Mouse (Mus musculus) thymus, postnatal 25 days (tissue): ENCODE results near the gene Usp7.

ENCODE experiments used
- DNase-seq: peaks from one replicate; pipeline ENCODE4 v3.0.0; 2022

The Usp7 gene

DNA sequence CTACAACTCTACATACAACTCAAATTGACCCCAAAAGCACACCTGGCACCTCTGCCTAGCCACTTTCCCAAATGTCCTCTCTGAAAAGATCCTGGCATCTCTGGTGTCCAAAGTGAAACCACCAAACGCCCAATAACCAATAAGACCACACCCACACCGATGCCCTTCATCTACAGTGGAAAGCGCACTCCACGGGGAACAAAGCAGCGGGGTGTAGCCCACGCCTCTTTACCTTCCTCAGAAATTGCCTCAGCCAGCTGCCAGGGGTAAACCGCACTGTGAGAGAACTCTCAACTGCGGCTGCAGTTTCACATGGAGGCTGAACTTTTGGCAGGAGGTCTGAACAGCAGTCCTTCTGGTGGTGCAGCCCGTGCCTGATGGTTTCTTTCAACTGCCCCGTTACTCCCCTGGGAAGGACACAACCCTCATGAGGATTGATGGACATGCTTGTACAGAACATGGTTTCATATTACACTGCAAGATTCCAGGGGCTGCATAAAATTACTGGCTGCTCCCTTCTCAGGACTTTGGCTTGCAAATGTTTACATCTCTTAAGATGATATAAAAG is 76.5 kb downstream of the Usp7 start:
- no peak for DNase-seq

DNA sequence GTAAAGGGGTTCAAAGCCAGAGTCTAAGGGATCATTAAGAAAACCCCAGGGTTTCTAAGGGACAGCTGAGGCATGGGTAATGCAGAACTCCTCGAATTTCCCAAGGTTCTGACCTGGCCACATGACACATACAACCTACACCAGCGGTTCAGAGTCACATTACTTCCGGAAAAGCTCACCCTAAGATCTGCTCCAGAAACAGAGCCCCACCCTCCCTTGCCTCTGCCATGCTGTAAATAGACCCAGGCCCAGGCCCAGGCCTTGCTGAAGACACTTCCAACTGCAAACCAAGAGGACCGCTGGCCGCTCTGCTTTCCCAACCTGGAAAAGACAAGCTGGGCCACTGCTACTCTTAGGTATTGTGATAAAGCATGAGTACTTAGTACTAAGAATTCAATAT is 77.3 kb downstream of the Usp7 start:
- no peak for DNase-seq

DNA sequence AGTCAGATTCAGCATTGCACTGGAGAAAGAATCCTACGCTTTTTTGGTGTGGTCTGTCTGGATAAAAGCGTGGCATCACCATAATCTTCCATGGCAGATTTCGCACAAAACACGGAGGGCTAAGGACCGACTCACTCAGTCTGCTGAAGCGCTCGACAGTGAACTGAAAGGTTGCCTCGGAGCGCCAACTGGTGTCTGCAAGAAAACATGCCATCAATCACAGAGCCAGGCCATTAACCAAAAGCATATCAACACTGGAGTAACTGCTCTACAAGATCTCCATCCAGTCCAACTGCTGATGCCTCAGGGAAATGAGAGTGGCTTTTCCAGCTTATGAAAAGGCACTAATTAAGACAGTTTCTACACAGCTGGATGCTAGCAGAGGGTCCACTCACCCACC is 80.1 kb downstream of the Usp7 start:
- DNase-seq: no peak

DNA sequence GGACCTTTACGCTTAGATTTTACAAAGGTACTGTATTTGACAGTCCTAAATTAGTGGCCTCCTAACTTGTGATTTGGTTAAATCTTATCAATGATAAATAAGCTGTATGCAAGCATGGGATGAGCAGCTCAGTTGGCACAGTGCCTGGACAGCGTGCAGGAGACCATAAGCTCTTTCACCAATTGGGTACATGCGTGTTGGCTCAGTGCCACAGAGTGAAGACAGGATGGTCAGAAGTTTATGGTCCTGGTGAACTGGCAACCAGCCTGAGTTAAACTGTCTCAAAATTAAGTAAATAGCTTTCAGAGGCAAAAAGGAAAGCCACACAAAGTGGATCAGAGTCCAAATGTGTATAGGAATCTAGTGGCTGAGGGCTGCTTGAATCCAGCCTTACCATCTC is 91.5 kb downstream of the Usp7 start:
- no peak for DNase-seq

DNA sequence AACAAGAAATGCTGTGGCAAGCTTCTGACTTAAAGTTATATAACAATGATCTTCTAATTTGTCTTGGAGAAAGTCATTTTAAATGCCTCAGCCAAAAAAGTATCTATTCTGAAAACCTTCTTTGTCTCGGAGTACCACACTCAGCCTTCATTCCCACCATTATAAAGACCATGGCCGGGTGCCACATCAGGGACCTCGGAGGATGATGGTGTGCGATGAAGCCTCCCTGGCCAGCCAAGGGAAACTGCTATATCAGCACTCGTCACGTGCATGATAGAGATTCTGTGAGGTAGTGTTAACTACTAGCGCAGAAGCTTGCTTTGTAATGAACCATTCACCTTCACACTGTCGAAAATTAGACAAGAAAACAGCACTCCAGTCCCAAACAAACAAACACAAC is 92.6 kb downstream of the Usp7 start:
- no peak for DNase-seq

DNA sequence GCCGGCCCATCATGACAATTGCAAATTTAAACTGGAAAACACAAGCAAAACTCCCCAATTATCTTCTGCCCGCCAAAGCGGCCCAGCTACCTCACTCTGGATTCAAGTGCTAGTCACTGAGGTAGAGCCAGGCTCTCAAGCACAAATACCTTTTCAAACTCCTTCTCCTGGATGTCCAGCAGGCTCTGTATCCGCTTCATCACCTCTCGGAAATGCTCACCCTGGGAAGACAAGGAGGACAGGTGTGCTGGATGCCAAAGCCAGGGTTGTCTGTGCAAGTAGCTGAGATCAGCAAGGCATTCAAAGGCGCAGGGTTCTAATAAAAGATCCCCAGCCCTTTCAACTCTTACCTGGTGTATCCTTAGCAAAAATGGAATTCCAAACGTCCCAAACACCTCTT is 100.9 kb downstream of the Usp7 start:
- DNase-seq: no peak

DNA sequence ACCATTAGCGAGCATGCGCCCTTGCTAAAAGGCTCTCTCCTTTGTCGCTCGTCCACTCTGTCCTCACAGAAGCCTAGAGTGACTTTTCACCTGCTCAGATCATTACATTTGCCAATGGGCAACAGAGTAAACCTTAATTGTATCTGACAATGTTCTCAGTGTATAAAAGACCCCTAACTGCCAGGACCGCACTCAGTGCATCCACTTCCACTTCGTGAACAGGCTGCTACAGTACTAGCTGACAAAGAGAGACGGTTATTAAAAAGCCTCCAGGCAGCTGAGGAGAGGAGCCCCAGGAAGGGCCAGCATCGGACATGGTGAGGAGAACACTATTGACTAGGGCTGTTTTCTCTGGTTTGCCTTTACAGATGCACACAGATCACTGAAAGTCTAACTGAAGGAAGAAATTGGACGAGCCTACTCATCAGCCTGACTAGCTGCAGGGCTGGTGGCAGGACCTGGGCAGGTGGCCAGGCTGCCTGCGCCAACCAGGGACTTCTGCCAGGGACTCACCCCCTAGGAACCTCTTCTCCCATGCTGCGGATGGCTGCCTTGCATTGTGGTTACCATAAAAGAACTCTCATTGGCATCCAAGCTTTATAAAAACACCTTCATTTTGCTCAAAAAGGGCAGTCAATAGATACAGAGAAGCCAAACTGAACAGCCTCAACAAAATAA is 102.0 kb downstream of the Usp7 start:
- DNase-seq: no peak

DNA sequence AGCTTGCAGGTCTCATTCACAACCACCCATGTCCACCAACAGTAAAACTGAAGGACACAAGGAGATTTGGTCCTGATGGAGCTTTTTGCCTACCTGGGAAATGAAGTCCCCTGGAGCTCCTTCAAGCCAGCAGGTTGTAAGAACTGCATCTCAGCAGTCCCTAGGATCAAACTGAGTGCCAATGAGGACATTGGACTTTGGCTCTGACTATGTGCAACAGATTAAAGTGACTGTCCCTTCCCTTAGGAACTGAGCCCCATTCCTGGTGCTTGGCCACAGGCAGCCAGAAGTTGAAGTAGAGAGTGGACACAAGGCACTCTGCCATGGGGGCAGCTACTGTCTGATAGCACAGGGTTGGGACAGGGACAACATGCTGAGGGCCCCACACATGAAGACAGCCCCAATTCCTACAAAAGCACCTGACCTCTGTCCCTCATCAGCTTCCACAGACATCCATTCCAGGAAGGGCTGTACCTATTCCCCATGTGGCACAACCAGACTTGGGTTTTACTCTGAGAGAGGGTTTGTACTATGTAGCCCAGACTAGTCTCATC is 104.5 kb downstream of the Usp7 start:
- no peak for DNase-seq

DNA sequence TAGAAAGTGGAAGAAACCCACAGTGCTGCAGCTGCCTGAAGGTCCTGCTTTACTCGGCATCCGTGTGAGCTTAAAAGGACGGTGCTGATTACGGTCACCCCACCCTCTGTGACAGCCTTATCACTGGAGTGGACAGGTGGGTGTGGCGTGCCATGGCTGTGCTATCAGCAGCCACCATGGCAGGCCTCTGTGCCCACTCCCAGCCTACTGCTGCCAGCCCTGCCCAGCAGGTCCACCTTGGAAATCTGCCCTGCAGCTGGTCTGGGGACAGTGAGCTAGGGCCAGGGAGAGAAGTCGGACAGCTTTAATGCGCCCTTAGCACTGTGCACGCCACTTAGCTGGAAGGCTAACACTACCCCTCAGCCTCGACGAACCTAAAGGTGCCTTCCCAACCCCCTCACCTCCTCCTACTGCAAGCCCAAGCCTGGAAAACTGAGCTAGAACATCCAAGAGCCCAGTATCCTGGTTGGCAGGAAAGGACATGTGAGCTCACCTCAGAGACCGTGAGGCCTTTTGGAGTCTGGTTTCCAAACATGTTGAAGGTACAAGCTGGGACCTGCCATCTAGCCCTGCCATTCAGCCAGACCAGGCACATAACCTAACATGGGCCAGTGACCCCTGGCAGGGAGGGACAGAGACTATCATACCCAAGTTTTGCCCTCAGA is 105.1 kb downstream of the Usp7 start:
- no peak for DNase-seq

DNA sequence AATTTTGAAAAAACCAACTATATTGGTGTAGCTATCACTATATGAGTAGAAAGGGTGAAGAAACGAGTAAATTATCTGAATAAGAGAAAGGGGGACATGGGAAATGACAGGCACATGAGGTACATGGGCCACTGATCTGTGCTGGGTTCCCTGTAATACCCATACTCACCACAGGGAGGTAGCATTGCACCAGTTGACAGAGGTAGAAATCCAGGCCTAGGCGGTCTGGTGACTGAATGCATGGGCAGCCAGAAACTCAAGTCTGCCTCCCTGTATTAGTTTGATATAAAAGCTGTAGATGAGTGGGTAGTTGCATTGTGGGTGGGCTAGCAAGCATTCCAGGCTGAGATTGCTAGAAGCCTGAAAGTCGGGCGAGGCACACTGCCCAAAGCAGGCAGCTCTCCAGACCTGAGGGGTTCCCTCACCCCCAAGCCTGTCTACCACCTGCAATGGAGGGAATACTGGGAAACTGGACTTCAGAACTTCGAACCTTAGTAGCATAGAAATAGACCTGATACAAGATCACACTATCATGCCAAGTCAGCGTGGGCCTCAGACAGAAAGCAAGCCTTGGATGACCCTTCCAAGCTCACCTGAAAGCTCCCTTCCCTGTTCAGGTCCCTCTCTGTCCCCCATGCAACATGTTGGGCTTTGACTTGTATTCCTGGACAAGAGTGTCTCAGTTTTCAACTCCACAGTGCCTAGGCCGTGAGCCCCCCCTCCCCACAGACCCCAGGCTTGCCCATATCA is 105.8 kb downstream of the Usp7 start:
- DNase-seq: peak; percentile 81

DNA sequence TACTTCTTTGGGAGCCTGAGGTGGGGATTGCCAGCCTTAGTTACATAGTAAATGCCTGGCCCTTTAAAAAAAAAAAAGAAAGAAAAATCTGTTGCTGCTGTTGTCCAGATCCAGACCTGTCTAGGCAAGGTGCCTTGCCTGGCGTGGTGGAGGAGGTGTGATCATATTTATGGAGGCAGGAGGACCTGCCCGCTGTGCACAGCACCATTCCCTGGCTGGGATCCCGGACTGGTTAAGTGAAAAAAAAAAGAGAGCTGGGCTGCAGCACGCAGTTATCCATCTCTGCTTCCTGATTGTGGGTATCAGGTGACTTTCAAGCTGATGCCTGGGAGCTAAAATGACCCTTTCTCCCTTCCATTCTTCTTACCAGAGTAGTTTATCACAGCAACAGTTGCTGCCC is 107.0 kb downstream of the Usp7 start:
- no peak for DNase-seq

DNA sequence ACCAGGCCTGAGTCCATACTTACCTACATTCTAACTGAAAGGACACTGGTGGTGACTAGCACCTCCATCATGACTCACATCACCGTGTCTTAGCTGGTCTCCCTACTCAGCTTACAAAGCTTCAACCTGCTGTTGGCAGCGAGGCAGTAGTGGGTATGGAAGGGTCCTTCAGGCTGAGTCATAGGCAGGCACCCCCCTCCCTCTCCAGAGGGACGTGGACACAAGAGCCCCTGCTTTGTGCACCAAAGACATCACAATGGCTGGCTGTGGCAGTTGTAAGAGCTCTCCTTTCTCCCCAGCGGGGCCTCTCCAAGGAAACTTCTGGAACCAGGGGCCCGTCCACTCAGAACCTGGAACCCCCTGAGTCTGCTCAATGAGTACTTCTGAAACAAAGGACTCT is 111.6 kb downstream of the Usp7 start, which contains the start of gene Gm5767:
Gm5767 (plus strand) TSS at position 301 of the 400 bp plus-strand sequence.
- no peak for DNase-seq

DNA sequence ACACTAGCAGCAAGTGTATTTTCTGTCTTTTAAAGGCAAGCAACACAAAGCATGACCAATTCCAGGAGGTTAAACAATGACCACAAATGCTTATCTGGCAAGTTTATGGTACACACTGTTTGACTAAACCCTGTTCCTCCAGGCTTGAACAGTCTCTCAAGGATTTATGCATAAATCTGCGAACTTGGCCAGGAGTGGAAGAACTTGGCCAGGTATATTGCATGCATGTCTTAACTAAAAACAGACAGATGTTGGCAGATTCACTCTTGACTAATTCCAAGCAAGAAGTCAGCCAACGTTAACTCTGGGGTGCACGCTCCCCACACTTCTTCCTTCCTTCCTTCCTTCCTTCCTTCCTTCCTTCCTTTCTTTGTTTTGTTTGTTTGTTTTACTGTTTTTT is 112.3 kb downstream of the Usp7 start:
- no peak for DNase-seq

DNA sequence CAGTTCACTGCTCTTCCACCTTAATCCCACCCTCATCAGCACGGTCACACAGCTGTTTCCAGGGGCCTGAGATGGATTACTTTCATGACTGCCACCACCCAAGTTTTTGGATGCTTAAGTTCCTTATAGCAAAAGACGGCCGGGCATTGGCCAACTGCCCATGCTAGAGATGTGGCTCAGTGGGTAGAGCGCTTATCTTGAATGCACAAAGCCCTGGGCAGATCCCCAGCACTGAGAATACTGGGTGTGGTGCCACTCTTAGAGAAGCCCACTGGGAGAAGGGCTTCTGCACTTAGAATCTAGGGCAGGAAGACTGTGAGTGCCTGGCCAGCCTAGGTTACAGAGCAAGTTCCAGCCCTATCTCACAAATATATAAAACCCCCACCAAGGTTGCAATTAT is 113.4 kb downstream of the Usp7 start:
- no peak for DNase-seq

DNA sequence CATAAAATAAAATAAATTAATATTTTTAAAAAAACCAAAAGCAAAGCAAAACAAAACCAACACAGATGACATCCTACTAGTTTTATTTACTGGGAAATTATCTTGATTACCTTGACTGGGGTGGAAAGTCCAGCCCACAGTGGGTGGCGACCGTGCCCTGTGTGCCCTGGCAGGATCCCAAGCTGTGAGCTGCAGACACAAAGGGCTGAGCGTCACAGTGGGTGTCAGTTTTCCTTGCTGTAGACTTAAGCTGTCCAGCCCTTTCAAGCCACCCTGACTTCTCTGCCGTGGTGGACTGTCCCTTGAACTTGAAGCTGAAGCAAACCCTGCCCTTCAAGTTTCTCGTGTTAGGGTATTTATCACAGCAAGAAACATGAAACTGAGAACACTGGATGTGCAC is 114.1 kb downstream of the Usp7 start:
- DNase-seq: no peak

DNA sequence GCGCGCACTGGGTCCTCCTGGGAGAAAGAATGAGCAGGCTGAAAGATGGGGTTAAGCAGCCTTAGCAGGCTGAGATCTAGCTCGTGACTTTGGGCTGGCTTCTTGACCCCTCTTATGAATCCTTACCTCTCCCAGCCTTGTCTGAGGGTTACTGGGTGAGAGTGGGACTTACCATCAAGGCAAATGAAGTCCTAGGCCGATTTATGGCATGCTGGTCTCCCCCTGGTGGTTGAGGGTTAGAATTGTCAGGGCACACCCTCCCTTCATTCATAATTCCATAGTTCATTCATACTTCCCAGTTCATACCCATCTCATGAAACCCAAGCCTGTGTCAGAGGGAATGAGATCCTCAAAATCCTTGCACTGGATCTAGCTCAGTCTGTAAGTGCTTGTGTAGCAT is 115.3 kb downstream of the Usp7 start:
- DNase-seq: peak; percentile 63

DNA sequence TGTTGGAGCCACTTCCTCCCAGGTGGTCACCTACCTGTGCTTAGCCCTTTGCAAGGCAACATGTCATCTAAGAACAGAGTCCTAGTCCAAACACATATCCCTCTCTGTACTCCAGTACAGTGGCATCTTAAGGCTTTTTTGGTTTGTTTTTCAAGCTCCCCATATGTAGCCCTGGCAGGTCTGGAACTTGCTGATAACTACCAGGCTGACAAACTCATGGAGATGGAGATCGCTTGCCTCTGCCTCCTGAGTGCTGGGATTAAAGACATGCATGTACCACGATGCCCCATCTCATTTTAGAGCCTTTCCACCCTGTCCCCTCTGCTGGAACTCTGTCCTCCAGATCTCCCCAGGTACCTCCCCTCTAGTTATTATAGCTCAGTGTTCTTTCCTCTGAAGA is 115.9 kb downstream of the Usp7 start:
- DNase-seq: no peak

DNA sequence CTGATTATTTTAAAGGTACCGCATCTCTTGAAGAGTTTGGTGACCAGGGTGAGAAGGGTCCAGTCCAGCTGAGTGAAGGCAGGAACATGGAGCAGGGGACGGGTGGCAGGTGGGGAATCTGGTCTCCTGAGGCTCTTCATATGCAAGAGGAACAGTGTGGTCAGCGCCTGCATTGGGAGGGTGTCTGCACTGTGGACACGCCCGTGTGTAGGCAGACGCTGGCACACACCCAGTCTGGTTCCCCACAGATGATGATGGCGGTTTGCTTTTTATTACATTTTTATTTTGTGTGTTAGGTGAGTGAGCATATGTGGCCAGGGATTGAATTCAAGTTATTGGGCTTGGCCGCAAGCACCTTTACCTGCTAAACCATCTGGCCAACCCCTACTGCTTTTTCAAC is 116.5 kb downstream of the Usp7 start:
- DNase-seq: no peak

DNA sequence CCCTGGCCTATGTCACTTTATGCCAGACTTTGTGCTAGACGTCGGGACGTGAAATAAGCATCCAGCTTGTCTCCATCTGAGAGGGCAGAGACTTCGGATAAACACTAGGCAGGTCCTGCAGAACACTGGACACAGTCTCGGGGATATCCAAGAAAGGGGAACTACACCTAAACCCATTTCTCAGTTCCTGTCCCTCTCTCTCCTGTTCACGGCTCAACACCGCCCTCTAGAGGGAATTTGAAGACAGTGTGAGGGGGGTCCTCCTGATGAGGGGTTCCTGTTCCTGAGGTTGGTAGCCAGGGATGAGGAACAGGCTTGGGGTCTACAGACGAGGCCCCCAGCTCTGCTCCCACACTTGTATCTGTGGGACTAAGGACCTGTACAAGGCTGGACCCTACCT is 117.9 kb downstream of the Usp7 start:
- peak; percentile 76 for DNase-seq

DNA sequence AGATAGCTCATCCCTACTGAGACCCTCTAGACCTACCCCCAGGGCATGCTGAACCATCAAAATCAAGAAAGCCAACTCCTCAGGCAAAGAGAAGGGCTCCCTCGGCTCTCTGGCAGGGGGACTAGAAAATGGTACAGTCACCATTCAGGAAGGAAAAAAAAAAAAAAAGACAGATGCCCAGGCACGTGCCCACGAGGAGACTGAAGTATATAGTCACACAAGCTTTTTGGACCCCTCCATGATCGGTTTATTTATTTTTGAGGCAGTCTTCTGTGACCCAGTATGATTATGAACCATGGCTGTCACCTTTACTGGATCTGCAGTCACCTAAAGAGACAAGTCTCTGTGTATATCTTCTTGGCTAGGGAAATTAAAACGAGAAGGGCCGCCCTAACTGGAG is 118.8 kb downstream of the Usp7 start:
- DNase-seq: no peak

DNA sequence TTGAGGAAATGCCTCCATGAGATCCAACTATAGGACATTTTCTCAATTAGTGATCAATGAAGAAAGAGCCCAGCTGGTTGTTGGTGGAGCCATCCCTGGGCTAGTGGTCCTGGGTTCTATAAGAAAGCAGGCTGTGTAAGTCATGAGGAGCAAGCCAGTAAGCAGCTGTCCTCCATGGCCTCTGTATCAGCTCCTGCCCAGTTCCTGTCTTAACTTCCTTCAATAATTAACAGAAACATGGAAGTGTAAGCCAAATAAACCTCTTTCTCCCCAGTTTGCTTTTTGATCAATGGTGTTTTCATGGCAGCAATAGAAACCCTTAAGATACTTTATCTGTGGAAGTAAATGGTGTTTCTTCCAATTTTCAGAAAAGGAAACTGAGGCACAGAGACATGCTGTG is 119.3 kb downstream of the Usp7 start:
- no peak for DNase-seq

DNA sequence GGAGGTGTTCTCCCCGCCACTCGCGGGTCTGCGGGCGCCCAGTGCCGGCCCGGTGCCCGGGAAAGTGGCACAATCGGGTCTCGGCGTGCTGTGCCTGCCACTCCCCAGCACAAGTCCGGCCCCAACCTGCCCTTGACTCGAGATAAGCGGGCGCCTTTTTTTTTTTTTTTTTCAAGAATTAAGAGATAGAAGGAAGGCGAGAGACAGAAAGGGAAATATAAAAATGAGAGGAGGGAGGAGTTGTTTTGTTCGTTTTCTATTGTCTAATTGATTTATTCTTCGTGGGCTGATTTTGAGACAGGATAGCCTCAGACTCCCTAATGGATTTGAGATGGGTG is 119.8 kb downstream of the Usp7 start:
- no peak for DNase-seq

DNA sequence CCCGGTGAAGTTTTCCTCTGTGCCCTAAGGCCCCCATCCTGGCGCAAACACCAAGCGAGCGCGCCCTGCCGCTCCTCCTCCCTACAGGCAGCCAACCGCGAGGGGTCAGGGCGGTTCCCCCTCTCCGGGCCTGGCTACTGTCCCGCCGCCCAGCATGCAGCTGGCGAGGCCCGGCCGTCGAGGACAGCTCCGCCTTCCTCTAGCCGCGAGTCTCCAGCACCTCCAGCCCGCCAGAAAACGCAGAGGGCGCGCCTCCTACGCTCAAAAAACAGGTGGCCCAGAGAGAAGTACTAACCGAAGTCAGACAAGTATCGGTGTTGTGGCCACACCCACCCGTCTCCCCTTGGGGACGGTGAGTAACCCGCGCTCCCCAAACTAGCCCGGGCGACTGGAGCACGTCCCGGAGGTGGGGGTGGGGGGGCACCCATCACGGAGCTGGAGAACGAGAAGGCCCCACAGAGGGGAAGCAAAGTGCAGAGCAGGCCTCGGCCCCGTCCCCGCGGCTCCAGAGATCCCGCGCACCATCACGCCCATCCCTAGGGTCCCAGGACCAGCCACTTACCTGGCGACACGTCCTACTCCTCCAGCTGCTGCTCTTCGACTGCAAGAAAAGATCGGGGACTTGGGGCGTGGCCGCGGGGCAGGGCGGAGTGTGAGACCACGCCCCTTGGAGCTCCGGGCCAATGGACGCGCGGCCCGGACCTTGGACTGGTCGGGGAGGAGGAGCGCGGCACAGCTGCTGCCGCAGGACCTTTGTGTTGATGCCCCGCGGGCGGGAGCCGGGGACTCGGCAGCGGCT is 120.4 kb downstream of the Usp7 start, which contains the start of gene Carhsp1:
Carhsp1 (minus strand) TSS at position 605 of the 799 bp plus-strand sequence.
- peak; percentile 97 for DNase-seq
